Comparison of ENCODE assay signal across 10 mouse cellular contexts in genomic region chr19:27363891-27364290, GRCm38 (mm10). TPM values are rescaled to one million over a fixed set of nuclear protein-coding genes. Genes with fewer than 3 reads are reported as not detected.
A peak's percentile ranks its signal among the peaks of the same experiment; 100 is the strongest.
DNase-seq lines count a peak whose midpoint lies in the region; ATAC-seq and TF ChIP-seq lines count a peak whose summit lies in the region.
"Had no signal": no experiment of that assay in that cellular context is flagged by ENCODE, and none has a peak within 500 bp of the region (broad histone marks: within the 10 kb centered on the region; RNA-seq: fewer than 3 reads in every experiment).

No protein-coding gene starts in this region.

- H3K79me2 ChIP-seq in heart, adult 2 months (replicated peaks; ENCODE audit: control insufficient read depth, insufficient read depth, low read length), result no peaks in the 10 kb centered on the region

- H3K4me1 ChIP-seq in heart, embryonic 12.5 days (replicated peaks), result peaks cover 12% of the 10 kb centered on the region
- peaks cover 2% of the 10 kb centered on the region; the same call in 1 of the 2 replicates for H3K4me1 ChIP-seq in heart, adult 2 months (ENCODE audit: control insufficient read depth, insufficient read depth, low read length)
- H3K4me1 ChIP-seq in neural tube, embryonic 12.5 days, result peaks cover 6% of the 10 kb centered on the region; the same call in 1 of the 2 replicates
- peaks cover 6% of the 10 kb centered on the region for H3K4me1 ChIP-seq in limb, embryonic 13.5 days
- peaks cover 3% of the 10 kb centered on the region; the same call in 1 of the 2 replicates for H3K4me1 ChIP-seq in stomach, embryonic 16.5 days (ENCODE audit: control insufficient read depth, insufficient read depth, low read length)

- WGBS in heart, embryonic 12.5 days, result 62% methylated on average over 4 of the region's 4 CpGs
- 54% methylated on average over 4 of the region's 4 CpGs for WGBS in heart, adult 2 months
- 67% methylated on average over 4 of the region's 4 CpGs for WGBS in neural tube, embryonic 12.5 days
- WGBS in limb, embryonic 13.5 days, result 65% methylated on average over 4 of the region's 4 CpGs
- 32% methylated on average over 4 of the region's 4 CpGs for WGBS in stomach, embryonic 16.5 days

- H3K4me2 ChIP-seq in heart, embryonic 12.5 days, result peak overlapping the region; percentile 57
- peak overlapping the region; percentile 47; the same call in 1 of the 2 replicates for H3K4me2 ChIP-seq in neural tube, embryonic 12.5 days (replicated peaks)
- H3K4me2 ChIP-seq in limb, embryonic 13.5 days (replicated peaks), result peak overlapping the region; percentile 52
- H3K4me2 ChIP-seq in stomach, embryonic 16.5 days (ENCODE audit: low read depth, low read length), result peak overlapping the region; percentile 41

- H3K27me3 ChIP-seq in heart, embryonic 12.5 days (replicated peaks), result no peaks in the 10 kb centered on the region
- H3K27me3 ChIP-seq in heart, adult 2 months (ENCODE audit: control insufficient read depth, insufficient read depth, low read length), result no peaks in the 10 kb centered on the region
- no peaks in the 10 kb centered on the region for H3K27me3 ChIP-seq in neural tube, embryonic 12.5 days (replicated peaks)
- H3K27me3 ChIP-seq in limb, embryonic 13.5 days, result no peaks in the 10 kb centered on the region; the same call in 1 of the 2 replicates
- no peaks in the 10 kb centered on the region for H3K27me3 ChIP-seq in stomach, embryonic 16.5 days (ENCODE audit: control insufficient read depth, insufficient read depth, low read length)

- no peak for TF ChIP-seq CTCF in heart, adult 2 months (IDR thresholded peaks at IDR 0.05)

- H3K27ac ChIP-seq in heart, embryonic 12.5 days (ENCODE audit: poor library complexity, severe bottlenecking), result no peak overlapping the region; the same call in 1 of the 2 replicates
- no peak overlapping the region for H3K27ac ChIP-seq in heart, adult 2 months
- no peak overlapping the region for H3K27ac ChIP-seq in neural tube, embryonic 12.5 days
- H3K27ac ChIP-seq in limb, embryonic 13.5 days, result no peak overlapping the region
- no peak overlapping the region for H3K27ac ChIP-seq in stomach, embryonic 16.5 days (ENCODE audit: low read length)

- no peaks in the 10 kb centered on the region; the same call in 1 of the 2 replicates for H3K36me3 ChIP-seq in heart, embryonic 12.5 days
- H3K36me3 ChIP-seq in heart, adult 2 months (ENCODE audit: control insufficient read depth, insufficient read depth, low read length), result no peaks in the 10 kb centered on the region
- H3K36me3 ChIP-seq in neural tube, embryonic 12.5 days, result no peaks in the 10 kb centered on the region
- no peaks in the 10 kb centered on the region for H3K36me3 ChIP-seq in limb, embryonic 13.5 days
- no peaks in the 10 kb centered on the region for H3K36me3 ChIP-seq in stomach, embryonic 16.5 days (ENCODE audit: control insufficient read depth, insufficient read depth, low read length)

- TF ChIP-seq EP300 in heart, adult 2 months (IDR thresholded peaks at IDR 0.05; ENCODE audit: insufficient read depth, low read depth, low read length), result no peak

- H3K9me3 ChIP-seq in heart, embryonic 12.5 days (replicated peaks), result no peaks in the 10 kb centered on the region; the same call in 1 of the 2 replicates
- no peaks in the 10 kb centered on the region for H3K9me3 ChIP-seq in neural tube, embryonic 12.5 days
- H3K9me3 ChIP-seq in limb, embryonic 13.5 days, result no peaks in the 10 kb centered on the region
- H3K9me3 ChIP-seq in stomach, embryonic 16.5 days (replicated peaks; ENCODE audit: control insufficient read depth, low read length), result no peaks in the 10 kb centered on the region

- no peak overlapping the region for H3K4me3 ChIP-seq in heart, embryonic 12.5 days
- H3K4me3 ChIP-seq in heart, adult 2 months, result no peak overlapping the region
- no peak overlapping the region for H3K4me3 ChIP-seq in neural tube, embryonic 12.5 days
- no peak overlapping the region for H3K4me3 ChIP-seq in limb, embryonic 13.5 days
- peak overlapping the region; percentile 8; the same call in 1 of the 2 replicates for H3K4me3 ChIP-seq in stomach, embryonic 16.5 days (replicated peaks; ENCODE audit: low read length)

- no peak for DNase-seq in heart, adult 2 months
- DNase-seq in neural tube, embryonic 10.5 days (ENCODE audit: extremely low spot score, low spot score), result no peak
- no peak for DNase-seq in ovary, postnatal 14 days (ENCODE audit: low spot score)
- no peak for DNase-seq in urinary bladder, postnatal 25 days (ENCODE audit: low spot score)

- intact Hi-C loops in heart, adult 2 months (cut with DNase I), result no loop called here

- ATAC-seq in heart, embryonic 12.5 days (ENCODE audit: insufficient number of reproducible peaks, low FRiP score), result no peak
- ATAC-seq in neural tube, embryonic 12.5 days (ENCODE audit: low FRiP score, low read depth), result no peak
- no peak for ATAC-seq in limb, embryonic 13.5 days (ENCODE audit: low FRiP score, low read depth)
- ATAC-seq in stomach, embryonic 16.5 days (ENCODE audit: insufficient read depth, low FRiP score), result no peak

- TF ChIP-seq POLR2A in heart, adult 2 months (IDR thresholded peaks at IDR 0.05; ENCODE audit: insufficient read depth, low read depth, low read length), result no peak

- no peak overlapping the region for H3K9ac ChIP-seq in heart, embryonic 12.5 days
- no peak overlapping the region for H3K9ac ChIP-seq in heart, adult 2 months (ENCODE audit: low read depth, low read length)
- H3K9ac ChIP-seq in neural tube, embryonic 12.5 days, result 0 out of 2 replicates have a peak overlapping the region, but pooled peaks have one; percentile 1
- no peak overlapping the region; the same call in 1 of the 2 replicates for H3K9ac ChIP-seq in limb, embryonic 13.5 days
- H3K9ac ChIP-seq in stomach, embryonic 16.5 days (ENCODE audit: low read length), result peak overlapping the region; percentile 20; the same call in 1 of the 2 replicates

RNA-seq across cellular contexts. Expression of gene Kcnv2, which starts 41.5 kb away (rescaled TPM):
- 0.10 and 0.15 TPM in 2 replicates for polyA plus RNA-seq in heart, embryonic 12.5 days (2016; fragmentation: Nextera tagmentation; extraction: Ambion mirVana)
- 1 to 10 TPM; 4.2 to 5.4 TPM for total RNA-seq in heart, adult 2 months (2021)
- 2.2 and 8.9 TPM in 2 replicates for polyA plus RNA-seq in heart, adult 2 months (2012; rRNA removed)
- 0.09 TPM in 1 of 2 replicates, not detected in the other for polyA plus RNA-seq in neural tube, embryonic 12.5 days (2016; fragmentation: Nextera tagmentation; extraction: Ambion mirVana)
- polyA plus RNA-seq in limb, embryonic 13.5 days (2015; fragmentation: Nextera tagmentation; extraction: Ambion mirVana), result 0.04 and 0.06 TPM in 2 replicates
- polyA plus RNA-seq in stomach, embryonic 16.5 days (2015; fragmentation: Nextera tagmentation; extraction: Ambion mirVana), result 0.05 TPM in 1 of 2 replicates, not detected in the other
- total RNA-seq: granulocyte monocyte progenitor cell, adult 5-6 weeks; left cerebral cortex, adult 18-20 months had no signal

Comparison
In these comparisons a context has a peak if more than half of its experiments do, and no peak if none do; other contexts are left out.
1. H3K9ac ChIP-seq: peak in neural tube, embryonic 12.5 days (single experiment) and stomach, embryonic 16.5 days (single experiment); none in heart, embryonic 12.5 days (single experiment), heart, adult 2 months (single experiment) and limb, embryonic 13.5 days (single experiment).
2. Peak in every context shown above with its lines, with median percentiles within 50 percentile points of each other: H3K4me2 ChIP-seq.